Mouse (Mus musculus): ENCODE measurements around the gene Gm45521. TPM values are rescaled to one million over a fixed set of nuclear protein-coding genes. Genes with fewer than 3 reads are reported as not detected.
A peak's percentile ranks its signal among the peaks of the same experiment; 100 is the strongest.

The Gm45521 gene
- polyA plus RNA-seq, 1 experiment from 2014 or later: 0.37 TPM

- WGBS: 24% methylated on average over 17 of the region's 17 CpGs
- peaks cover 58% of the 10 kb centered on the region for H3K36me3 ChIP-seq
- H3K4me1 ChIP-seq: peaks cover 6% of the 10 kb centered on the region; the same call in 1 of the 2 replicates
- peak; percentile 39 for DNase-seq (ENCODE audit: low spot score)
- H3K27me3 ChIP-seq (ENCODE audit: low read depth, poor library complexity, severe bottlenecking): no peaks in the 10 kb centered on the region
- H3K4me3 ChIP-seq: peak overlapping the region; percentile 31; the same call in 1 of the 2 replicates
- H3K27ac ChIP-seq (replicated peaks): no peak overlapping the region
- H3K9me3 ChIP-seq (replicated peaks): no peaks in the 10 kb centered on the region
Measured at GRCm38 (mm10) chr14:7937052-7937630, 19.9 kb upstream of the Gm45521 start.

GRCm38 (mm10) chr14:7938809-7939784 lies 18.0 kb upstream of the Gm45521 start:
- H3K27me3 ChIP-seq (ENCODE audit: low read depth, poor library complexity, severe bottlenecking): no peaks in the 10 kb centered on the region
- DNase-seq (ENCODE audit: low spot score): no peak
- peaks cover 6% of the 10 kb centered on the region; the same call in 1 of the 2 replicates for H3K4me1 ChIP-seq
- peaks cover 53% of the 10 kb centered on the region for H3K36me3 ChIP-seq
- no peaks in the 10 kb centered on the region for H3K9me3 ChIP-seq (replicated peaks)
- WGBS: 93% methylated on average over 19 of the region's 19 CpGs
- no peak overlapping the region for H3K27ac ChIP-seq (replicated peaks)
- H3K4me3 ChIP-seq: no peak overlapping the region

GRCm38 (mm10) chr14:7941413-7941812 lies 15.7 kb upstream of the Gm45521 start:
- no peaks in the 10 kb centered on the region for H3K27me3 ChIP-seq (ENCODE audit: low read depth, poor library complexity, severe bottlenecking)
- H3K36me3 ChIP-seq: peaks cover 52% of the 10 kb centered on the region
- H3K27ac ChIP-seq (replicated peaks): no peak overlapping the region
- DNase-seq (ENCODE audit: low spot score): no peak
- H3K4me3 ChIP-seq: no peak overlapping the region
- no peaks in the 10 kb centered on the region for H3K9me3 ChIP-seq (replicated peaks)
- peaks cover 9% of the 10 kb centered on the region for H3K4me1 ChIP-seq
- WGBS: 86% methylated on average over 5 of the region's 5 CpGs

GRCm38 (mm10) chr14:7943101-7943800 lies 13.8 kb upstream of the Gm45521 start:
- no peak for DNase-seq (ENCODE audit: low spot score)
- Histone ChIP-seq H3K4me1 (peaks cover 3% of the 10 kb centered on the region; the same call in 1 of the 2 replicates), H3K9me3 (replicated peaks) (no peaks in the 10 kb centered on the region), H3K36me3 (peaks cover 56% of the 10 kb centered on the region), H3K27me3 (ENCODE audit: low read depth, poor library complexity, severe bottlenecking) (no peaks in the 10 kb centered on the region), H3K4me3 (no peak overlapping the region), H3K27ac (replicated peaks) (no peak overlapping the region)
- WGBS: 85% methylated on average over 7 of the region's 7 CpGs

- H3K36me3 ChIP-seq: peaks cover 61% of the 10 kb centered on the region
- H3K4me1 ChIP-seq: peaks cover 3% of the 10 kb centered on the region; the same call in 1 of the 2 replicates
- no peak for DNase-seq (ENCODE audit: low spot score)
- H3K4me3 ChIP-seq: no peak overlapping the region
- H3K9me3 ChIP-seq (replicated peaks): no peaks in the 10 kb centered on the region
- 89% methylated on average over 3 of the region's 3 CpGs for WGBS
- no peaks in the 10 kb centered on the region for H3K27me3 ChIP-seq (ENCODE audit: low read depth, poor library complexity, severe bottlenecking)
- H3K27ac ChIP-seq (replicated peaks): no peak overlapping the region
Measured at GRCm38 (mm10) chr14:7943801-7944135, 13.3 kb upstream of the Gm45521 start.

GRCm38 (mm10) chr14:7944349-7945039 lies 12.6 kb upstream of the Gm45521 start:
- no peak for DNase-seq (ENCODE audit: low spot score)
- Histone ChIP-seq H3K36me3 (peaks cover 64% of the 10 kb centered on the region), H3K27ac (replicated peaks) (peak overlapping the region; percentile 28; the same call in 1 of the 2 replicates), H3K4me3 (no peak overlapping the region), H3K4me1 (peaks cover 3% of the 10 kb centered on the region; the same call in 1 of the 2 replicates), H3K27me3 (ENCODE audit: low read depth, poor library complexity, severe bottlenecking) (no peaks in the 10 kb centered on the region), H3K9me3 (replicated peaks) (no peaks in the 10 kb centered on the region)
- 60% methylated on average over 8 of the region's 8 CpGs for WGBS

- Histone ChIP-seq H3K4me1 (peaks cover 3% of the 10 kb centered on the region; the same call in 1 of the 2 replicates), H3K27ac (replicated peaks) (no peak overlapping the region), H3K36me3 (peaks cover 65% of the 10 kb centered on the region), H3K9me3 (replicated peaks) (no peaks in the 10 kb centered on the region), H3K4me3 (no peak overlapping the region), H3K27me3 (ENCODE audit: low read depth, poor library complexity, severe bottlenecking) (no peaks in the 10 kb centered on the region)
- 83% methylated on average over 5 of the region's 5 CpGs for WGBS
- no peak for DNase-seq (ENCODE audit: low spot score)
Measured at GRCm38 (mm10) chr14:7945261-7945660, 11.8 kb upstream of the Gm45521 start.

GRCm38 (mm10) chr14:7951234-7951633 lies 5.9 kb upstream of the Gm45521 start:
- H3K4me1 ChIP-seq: peaks cover 15% of the 10 kb centered on the region
- H3K9me3 ChIP-seq (replicated peaks): no peaks in the 10 kb centered on the region
- H3K27ac ChIP-seq (replicated peaks): no peak overlapping the region
- no peak overlapping the region for H3K4me3 ChIP-seq
- 92% methylated on average over 9 of the region's 9 CpGs for WGBS
- DNase-seq (ENCODE audit: low spot score): no peak
- H3K36me3 ChIP-seq: peaks cover 40% of the 10 kb centered on the region
- no peaks in the 10 kb centered on the region for H3K27me3 ChIP-seq (ENCODE audit: low read depth, poor library complexity, severe bottlenecking)

GRCm38 (mm10) chr14:7952610-7953254 lies 4.4 kb upstream of the Gm45521 start:
- H3K27ac ChIP-seq (replicated peaks): peak overlapping the region; percentile 61
- peaks cover 27% of the 10 kb centered on the region for H3K4me1 ChIP-seq
- no peak for DNase-seq (ENCODE audit: low spot score)
- H3K36me3 ChIP-seq: peaks cover 40% of the 10 kb centered on the region
- 34% methylated on average over 12 of the region's 12 CpGs for WGBS
- H3K9me3 ChIP-seq (replicated peaks): no peaks in the 10 kb centered on the region
- H3K27me3 ChIP-seq (ENCODE audit: low read depth, poor library complexity, severe bottlenecking): no peaks in the 10 kb centered on the region
- no peak overlapping the region for H3K4me3 ChIP-seq

- 47% methylated on average over 6 of the region's 6 CpGs for WGBS
- H3K27ac ChIP-seq (replicated peaks): peak overlapping the region; percentile 46; the same call in 1 of the 2 replicates
Measured at GRCm38 (mm10) chr14:7954071-7954471, 3.0 kb upstream of the Gm45521 start.

GRCm38 (mm10) chr14:7956427-7956826 lies 661 bp upstream of the Gm45521 start:
- no peak overlapping the region for H3K4me3 ChIP-seq
- no peaks in the 10 kb centered on the region for H3K27me3 ChIP-seq (ENCODE audit: low read depth, poor library complexity, severe bottlenecking)
- no peak for DNase-seq (ENCODE audit: low spot score)
- H3K36me3 ChIP-seq: peaks cover 4% of the 10 kb centered on the region; the same call in 1 of the 2 replicates
- 90% methylated on average over 10 of the region's 10 CpGs for WGBS
- H3K27ac ChIP-seq (replicated peaks): peak overlapping the region; percentile 49; the same call in 1 of the 2 replicates
- H3K9me3 ChIP-seq (replicated peaks): no peaks in the 10 kb centered on the region
- H3K4me1 ChIP-seq: peaks cover 27% of the 10 kb centered on the region

More at GRCm38 (mm10) chr14:7954071-7954471, 3.0 kb upstream of the Gm45521 start:
- no peak for DNase-seq (ENCODE audit: low spot score)
- Histone ChIP-seq H3K9me3 (replicated peaks) (no peaks in the 10 kb centered on the region), H3K4me3 (no peak overlapping the region), H3K4me1 (peaks cover 27% of the 10 kb centered on the region), H3K36me3 (peaks cover 28% of the 10 kb centered on the region), H3K27me3 (ENCODE audit: low read depth, poor library complexity, severe bottlenecking) (no peaks in the 10 kb centered on the region)
